Mouse (Mus musculus) gastrocnemius, postnatal 4 days (tissue): ENCODE measurements at regions not wholly inside any gene's neighbourhood (a gene's known extent, or its start where the extent isn't known, plus 50 kb on each side); places are given as distances from the start of the nearest gene placed in this dataset.

Source experiments
- DNase-seq, 2 experiments: peaks; one replicate each; pipeline ENCODE4 v3.0.0; 2021 to 2022; ENCODE audit warnings: low spot score in 2 of 2, mixed read lengths in 2 of 2

- DNase-seq = peak in 1 of 2 experiments; percentile 29
Observed at GRCm38 (mm10) chr1:167163486-167163885, 121.6 kb downstream of the Uck2 start.

- DNase-seq = no peak
Observed at GRCm38 (mm10) chr1:167162495-167162894, 122.6 kb downstream of the Uck2 start.

GRCm38 (mm10) chr1:167159536-167159935 is 125.6 kb downstream of the Uck2 start:
- DNase-seq = no peak

GRCm38 (mm10) chr1:167152442-167152841 is 132.7 kb downstream of the Uck2 start:
- no peak for DNase-seq

- no peak for DNase-seq
Observed at GRCm38 (mm10) chr1:167144335-167144734, 140.8 kb downstream of the Uck2 start.

- no peak for DNase-seq
Observed at GRCm38 (mm10) chr1:167143797-167144196, 141.3 kb downstream of the Uck2 start.
